In the genomic region with DNA sequence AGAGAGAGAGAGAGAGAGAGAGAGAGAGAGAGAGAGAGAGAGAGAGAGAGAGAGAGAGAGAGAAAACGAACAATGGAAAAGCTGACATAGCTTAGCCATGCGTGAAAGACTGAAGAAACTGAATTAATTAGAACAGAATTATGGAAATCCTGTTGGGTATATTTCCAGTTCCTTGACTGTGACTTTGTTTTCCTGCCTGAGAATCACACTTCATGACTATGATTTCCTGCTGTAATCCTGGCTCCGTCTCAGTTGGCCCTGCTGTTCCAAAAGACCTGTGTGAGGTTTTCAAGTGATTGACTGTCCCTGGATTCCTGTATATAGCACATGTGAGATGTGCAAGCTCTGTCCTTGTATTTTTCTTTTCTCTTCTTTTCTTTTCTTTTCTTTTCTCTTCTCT, we compare ENCODE assay signal across 23 mouse cellular contexts.
DNase-seq lines count a peak whose midpoint lies in the region; ATAC-seq lines count a peak whose summit lies in the region.
"Had no signal": no experiment of that assay in that cellular context is flagged by ENCODE, and none has a peak within 500 bp of the region (broad histone marks: within the 10 kb centered on the region; RNA-seq: fewer than 3 reads in every experiment).

No protein-coding gene starts in this region.

- H3K4me2 ChIP-seq in forebrain, embryonic 11.5 days (ENCODE audit: low read depth, low read length, severe bottlenecking), result no peak overlapping the region
- H3K4me2 ChIP-seq in midbrain, embryonic 14.5 days (ENCODE audit: low read length), result no peak overlapping the region
- H3K4me2 ChIP-seq in midbrain, embryonic 16.5 days (ENCODE audit: low read length), result no peak overlapping the region
- H3K4me2 ChIP-seq in forebrain, embryonic 15.5 days (replicated peaks), result no peak overlapping the region
- H3K4me2 ChIP-seq: heart, embryonic 15.5 days; hindbrain, embryonic 14.5 days; limb, embryonic 15.5 days; liver, embryonic 15.5 days; lung, embryonic 15.5 days; neural tube, embryonic 12.5 days had no signal

- H3K27ac ChIP-seq in forebrain, embryonic 11.5 days (ENCODE audit: low read depth, low read length), result no peak overlapping the region
- H3K27ac ChIP-seq in forebrain, embryonic 10.5 days, result no peak overlapping the region
- H3K27ac ChIP-seq in midbrain, embryonic 14.5 days (replicated peaks; ENCODE audit: low read depth, low read length), result no peak overlapping the region
- H3K27ac ChIP-seq in midbrain, embryonic 16.5 days (ENCODE audit: low read length), result no peak overlapping the region
- no peak overlapping the region for H3K27ac ChIP-seq in forebrain, embryonic 15.5 days (replicated peaks)
- H3K27ac ChIP-seq: heart, embryonic 15.5 days; hindbrain, embryonic 14.5 days; kidney, postnatal 0 days; limb, embryonic 15.5 days; liver, embryonic 15.5 days; lung, embryonic 15.5 days; neural tube, embryonic 12.5 days had no signal

- no peaks in the 10 kb centered on the region for H3K36me3 ChIP-seq in forebrain, embryonic 11.5 days (ENCODE audit: control insufficient read depth, insufficient read depth, low read length)
- no peaks in the 10 kb centered on the region for H3K36me3 ChIP-seq in forebrain, embryonic 10.5 days (replicated peaks)
- no peaks in the 10 kb centered on the region for H3K36me3 ChIP-seq in midbrain, embryonic 14.5 days (ENCODE audit: control insufficient read depth, insufficient read depth, low read length)
- H3K36me3 ChIP-seq in midbrain, embryonic 16.5 days (ENCODE audit: control insufficient read depth, insufficient read depth, low read length), result no peaks in the 10 kb centered on the region
- no peaks in the 10 kb centered on the region for H3K36me3 ChIP-seq in forebrain, embryonic 15.5 days
- H3K36me3 ChIP-seq: heart, embryonic 15.5 days; limb, embryonic 15.5 days; liver, embryonic 15.5 days; lung, embryonic 15.5 days; neural tube, embryonic 12.5 days had no signal

- no peak overlapping the region for H3K4me3 ChIP-seq in forebrain, embryonic 11.5 days (ENCODE audit: low read depth, low read length)
- no peak overlapping the region for H3K4me3 ChIP-seq in forebrain, embryonic 10.5 days
- H3K4me3 ChIP-seq in midbrain, embryonic 14.5 days (replicated peaks; ENCODE audit: low read depth, low read length), result no peak overlapping the region
- H3K4me3 ChIP-seq in midbrain, embryonic 16.5 days (ENCODE audit: low read depth, low read length), result no peak overlapping the region
- H3K4me3 ChIP-seq in forebrain, embryonic 15.5 days, result no peak overlapping the region
- H3K4me3 ChIP-seq: heart, embryonic 15.5 days; limb, embryonic 15.5 days; liver, embryonic 15.5 days; lung, embryonic 15.5 days; megakaryocyte, embryonic 14.5 days; neural tube, embryonic 12.5 days had no signal

- H3K9me3 ChIP-seq in forebrain, embryonic 11.5 days (ENCODE audit: control insufficient read depth, low read length), result no peaks in the 10 kb centered on the region
- no peaks in the 10 kb centered on the region for H3K9me3 ChIP-seq in forebrain, embryonic 10.5 days
- no peaks in the 10 kb centered on the region for H3K9me3 ChIP-seq in midbrain, embryonic 14.5 days (ENCODE audit: control insufficient read depth, low read length)
- H3K9me3 ChIP-seq in midbrain, embryonic 16.5 days (replicated peaks; ENCODE audit: control insufficient read depth, low read length, poor library complexity, severe bottlenecking), result no peaks in the 10 kb centered on the region
- no peaks in the 10 kb centered on the region for H3K9me3 ChIP-seq in forebrain, embryonic 15.5 days
- H3K9me3 ChIP-seq: heart, embryonic 15.5 days; limb, embryonic 15.5 days; liver, embryonic 15.5 days; lung, embryonic 15.5 days; neural tube, embryonic 12.5 days had no signal

- WGBS in forebrain, embryonic 11.5 days, result 45% methylated on average over 3 of the region's 3 CpGs
- 77% methylated on average over 3 of the region's 3 CpGs for WGBS in forebrain, embryonic 10.5 days
- WGBS in midbrain, embryonic 14.5 days, result 21% methylated on average over 3 of the region's 3 CpGs
- WGBS in midbrain, embryonic 16.5 days, result 16% methylated on average over 3 of the region's 3 CpGs
- WGBS in forebrain, embryonic 15.5 days, result 26% methylated on average over 3 of the region's 3 CpGs

- 0 out of 2 replicates have a peak, but pooled peaks have one; percentile 49 for ATAC-seq in forebrain, embryonic 11.5 days (replicated peaks; ENCODE audit: low FRiP score)
- ATAC-seq in midbrain, embryonic 14.5 days (ENCODE audit: low FRiP score, low TSS enrichment), result peak; percentile 46; the same call in 1 of the 2 replicates
- no peak for ATAC-seq in midbrain, embryonic 16.5 days
- peak; percentile 63 for ATAC-seq in forebrain, embryonic 15.5 days (replicated peaks)
- ATAC-seq: activated CD4-positive, CD25-positive, alpha-beta regulatory T cell, adult 4 months had no signal

- no peak for DNase-seq in forebrain, embryonic 11.5 days (ENCODE audit: low spot score)
- no peak for DNase-seq in forebrain, embryonic 10.5 days (ENCODE audit: extremely low spot score, low spot score)
- DNase-seq in midbrain, embryonic 14.5 days, result peak; percentile 17
- no peak for DNase-seq in right cerebral cortex, adult 2 months (ENCODE audit: low spot score in 2 of 2)
- DNase-seq in frontal cortex, postnatal 10 days (ENCODE audit: low spot score in 2 of 2), result no peak
- DNase-seq: adrenal gland, adult 8-10 months; heart, postnatal 36 days; kidney, adult 2 months; layer of hippocampus, adult 9-11 months; lung, postnatal 36 days; right cerebral cortex, postnatal 4 days; thymus, postnatal 14 days had no signal

- no peaks in the 10 kb centered on the region for H3K4me1 ChIP-seq in forebrain, embryonic 11.5 days (replicated peaks; ENCODE audit: control insufficient read depth, insufficient read depth, low read length)
- H3K4me1 ChIP-seq in forebrain, embryonic 10.5 days, result no peaks in the 10 kb centered on the region
- no peaks in the 10 kb centered on the region for H3K4me1 ChIP-seq in midbrain, embryonic 14.5 days (ENCODE audit: control insufficient read depth, insufficient read depth, low read length)
- H3K4me1 ChIP-seq in midbrain, embryonic 16.5 days (ENCODE audit: control insufficient read depth, insufficient read depth, low read length), result no peaks in the 10 kb centered on the region
- 0 out of 2 replicates have a peak, but pooled peaks cover 2% of the 10 kb centered on the region for H3K4me1 ChIP-seq in forebrain, embryonic 15.5 days
- H3K4me1 ChIP-seq: heart, embryonic 15.5 days; limb, embryonic 15.5 days; liver, embryonic 15.5 days; lung, embryonic 15.5 days; megakaryocyte, embryonic 14.5 days; neural tube, embryonic 12.5 days had no signal

- H3K27me3 ChIP-seq in forebrain, embryonic 11.5 days (ENCODE audit: control insufficient read depth, insufficient read depth, low read length), result no peaks in the 10 kb centered on the region
- H3K27me3 ChIP-seq in forebrain, embryonic 10.5 days (ENCODE audit: poor library complexity, severe bottlenecking), result no peaks in the 10 kb centered on the region
- no peaks in the 10 kb centered on the region for H3K27me3 ChIP-seq in midbrain, embryonic 14.5 days (ENCODE audit: control insufficient read depth, insufficient read depth, low read length)
- H3K27me3 ChIP-seq in midbrain, embryonic 16.5 days (ENCODE audit: control insufficient read depth, insufficient read depth, low read depth, low read length), result no peaks in the 10 kb centered on the region
- H3K27me3 ChIP-seq in forebrain, embryonic 15.5 days, result no peaks in the 10 kb centered on the region
- H3K27me3 ChIP-seq: heart, embryonic 15.5 days; limb, embryonic 15.5 days; liver, embryonic 15.5 days; lung, embryonic 15.5 days; megakaryocyte, embryonic 14.5 days; neural tube, embryonic 12.5 days had no signal

- no peak overlapping the region for H3K9ac ChIP-seq in forebrain, embryonic 11.5 days (ENCODE audit: low read length)
- H3K9ac ChIP-seq in midbrain, embryonic 14.5 days (replicated peaks; ENCODE audit: low read length), result no peak overlapping the region
- no peak overlapping the region for H3K9ac ChIP-seq in midbrain, embryonic 16.5 days (ENCODE audit: low read depth, low read length)
- no peak overlapping the region for H3K9ac ChIP-seq in forebrain, embryonic 15.5 days (replicated peaks)
- H3K9ac ChIP-seq: heart, embryonic 15.5 days; hindbrain, embryonic 14.5 days; limb, embryonic 15.5 days; liver, embryonic 15.5 days; lung, embryonic 15.5 days; neural tube, embryonic 12.5 days had no signal
